Mouse (Mus musculus): ENCODE measurements around the gene Abcg1. TPM values are rescaled to one million over a fixed set of nuclear protein-coding genes. Genes with fewer than 3 reads are reported as not detected.

The Abcg1 gene
- polyA plus RNA-seq, 1 experiment from 2014 or later, result 9.2 TPM

- Histone ChIP-seq H3K4me2 (replicated peaks) (no peak overlapping the region), H3K9me3 (peaks cover 7% of the 10 kb centered on the region; the same call in 1 of the 2 replicates), H3K4me3 (no peak overlapping the region), H3K9ac (no peak overlapping the region), H3K27ac (no peak overlapping the region), H3K36me3 (no peaks in the 10 kb centered on the region), H3K27me3 (no peaks in the 10 kb centered on the region), H3K4me1 (peaks cover 6% of the 10 kb centered on the region)
- WGBS, result 75% methylated on average over 9 of the region's 9 CpGs
- no peak for ATAC-seq (ENCODE audit: low FRiP score, low read depth)
Observed at GRCm38 (mm10) chr17:31028821-31029370, 28.6 kb upstream of the Abcg1 start.

- peaks cover 7% of the 10 kb centered on the region; the same call in 1 of the 2 replicates for H3K9me3 ChIP-seq
- H3K27me3 ChIP-seq, result no peaks in the 10 kb centered on the region
- no peak for ATAC-seq (ENCODE audit: low FRiP score, low read depth)
- no peak overlapping the region for H3K4me2 ChIP-seq (replicated peaks)
- H3K36me3 ChIP-seq, result no peaks in the 10 kb centered on the region
- peaks cover 10% of the 10 kb centered on the region for H3K4me1 ChIP-seq
- H3K9ac ChIP-seq, result no peak overlapping the region
- no peak overlapping the region for H3K27ac ChIP-seq
- H3K4me3 ChIP-seq, result no peak overlapping the region
- 80% methylated on average over 4 of the region's 4 CpGs for WGBS
Observed at GRCm38 (mm10) chr17:31029407-31029806, 28.1 kb upstream of the Abcg1 start.

GRCm38 (mm10) chr17:31032341-31032740, 25.1 kb upstream of the Abcg1 start:
- no peak overlapping the region for H3K4me3 ChIP-seq
- no peak overlapping the region for H3K27ac ChIP-seq
- H3K36me3 ChIP-seq, result no peaks in the 10 kb centered on the region
- H3K9me3 ChIP-seq, result peaks cover 7% of the 10 kb centered on the region; the same call in 1 of the 2 replicates
- 91% methylated on average over 4 of the region's 4 CpGs for WGBS
- H3K4me2 ChIP-seq (replicated peaks), result no peak overlapping the region
- H3K9ac ChIP-seq, result no peak overlapping the region
- ATAC-seq (ENCODE audit: low FRiP score, low read depth), result no peak
- H3K4me1 ChIP-seq, result peaks cover 29% of the 10 kb centered on the region
- no peaks in the 10 kb centered on the region for H3K27me3 ChIP-seq

GRCm38 (mm10) chr17:31033251-31033650, 24.2 kb upstream of the Abcg1 start:
- no peak overlapping the region for H3K9ac ChIP-seq
- H3K4me1 ChIP-seq, result peaks cover 35% of the 10 kb centered on the region
- 73% methylated on average over 2 of the region's 2 CpGs for WGBS
- H3K4me3 ChIP-seq, result no peak overlapping the region
- H3K27me3 ChIP-seq, result no peaks in the 10 kb centered on the region
- H3K36me3 ChIP-seq, result no peaks in the 10 kb centered on the region
- H3K4me2 ChIP-seq (replicated peaks), result no peak overlapping the region
- no peak overlapping the region for H3K27ac ChIP-seq
- ATAC-seq (ENCODE audit: low FRiP score, low read depth), result no peak
- peaks cover 7% of the 10 kb centered on the region; the same call in 1 of the 2 replicates for H3K9me3 ChIP-seq

GRCm38 (mm10) chr17:31034165-31034564, 23.3 kb upstream of the Abcg1 start:
- Histone ChIP-seq H3K4me1 (peaks cover 35% of the 10 kb centered on the region), H3K9ac (no peak overlapping the region), H3K27ac (no peak overlapping the region), H3K9me3 (peaks cover 7% of the 10 kb centered on the region; the same call in 1 of the 2 replicates), H3K4me3 (no peak overlapping the region), H3K36me3 (no peaks in the 10 kb centered on the region), H3K27me3 (no peaks in the 10 kb centered on the region), H3K4me2 (replicated peaks) (no peak overlapping the region)
- WGBS, result 58% methylated on average over 5 of the region's 5 CpGs
- no peak for ATAC-seq (ENCODE audit: low FRiP score, low read depth)

GRCm38 (mm10) chr17:31034674-31035356, 22.7 kb upstream of the Abcg1 start:
- Histone ChIP-seq H3K4me3 (no peak overlapping the region), H3K36me3 (no peaks in the 10 kb centered on the region), H3K27me3 (no peaks in the 10 kb centered on the region), H3K4me2 (replicated peaks) (no peak overlapping the region), H3K27ac (no peak overlapping the region), H3K9ac (no peak overlapping the region), H3K4me1 (peaks cover 35% of the 10 kb centered on the region), H3K9me3 (peaks cover 7% of the 10 kb centered on the region; the same call in 1 of the 2 replicates)
- 85% methylated on average over 9 of the region's 9 CpGs for WGBS
- no peak for ATAC-seq (ENCODE audit: low FRiP score, low read depth)

GRCm38 (mm10) chr17:31036168-31036876, 21.2 kb upstream of the Abcg1 start:
- Histone ChIP-seq H3K9me3 (peaks cover 7% of the 10 kb centered on the region; the same call in 1 of the 2 replicates), H3K36me3 (no peaks in the 10 kb centered on the region), H3K9ac (no peak overlapping the region), H3K4me3 (no peak overlapping the region), H3K27ac (no peak overlapping the region; the same call in 1 of the 2 replicates), H3K4me1 (peaks cover 35% of the 10 kb centered on the region), H3K4me2 (replicated peaks) (no peak overlapping the region), H3K27me3 (no peaks in the 10 kb centered on the region)
- WGBS, result 79% methylated on average over 22 of the region's 22 CpGs
- ATAC-seq (ENCODE audit: low FRiP score, low read depth), result no peak

- no peak overlapping the region for H3K4me2 ChIP-seq (replicated peaks)
- no peak for ATAC-seq (ENCODE audit: low FRiP score, low read depth)
- no peak overlapping the region for H3K9ac ChIP-seq
- H3K4me3 ChIP-seq, result no peak overlapping the region
- 0 out of 2 replicates have a peak, but pooled peaks cover 1% of the 10 kb centered on the region for H3K9me3 ChIP-seq
- H3K36me3 ChIP-seq, result no peaks in the 10 kb centered on the region
- no peak overlapping the region for H3K27ac ChIP-seq
- H3K4me1 ChIP-seq, result peaks cover 35% of the 10 kb centered on the region
- H3K27me3 ChIP-seq, result no peaks in the 10 kb centered on the region
- 49% methylated on average over 8 of the region's 8 CpGs for WGBS
Observed at GRCm38 (mm10) chr17:31037331-31037730, 20.1 kb upstream of the Abcg1 start.

GRCm38 (mm10) chr17:31038381-31038780, 19.1 kb upstream of the Abcg1 start:
- Histone ChIP-seq H3K4me3 (no peak overlapping the region), H3K9me3 (no peaks in the 10 kb centered on the region), H3K36me3 (no peaks in the 10 kb centered on the region), H3K27me3 (no peaks in the 10 kb centered on the region), H3K4me1 (peaks cover 32% of the 10 kb centered on the region), H3K4me2 (replicated peaks) (no peak overlapping the region), H3K27ac (no peak overlapping the region), H3K9ac (no peak overlapping the region)
- WGBS, result 77% methylated on average over 4 of the region's 4 CpGs
- no peak for ATAC-seq (ENCODE audit: low FRiP score, low read depth)

GRCm38 (mm10) chr17:31039626-31040025, 17.8 kb upstream of the Abcg1 start:
- H3K36me3 ChIP-seq, result no peaks in the 10 kb centered on the region
- no peak for ATAC-seq (ENCODE audit: low FRiP score, low read depth)
- no peak overlapping the region for H3K4me3 ChIP-seq
- peaks cover 23% of the 10 kb centered on the region for H3K4me1 ChIP-seq
- no peak overlapping the region for H3K4me2 ChIP-seq (replicated peaks)
- no peaks in the 10 kb centered on the region for H3K27me3 ChIP-seq
- no peak overlapping the region for H3K27ac ChIP-seq
- no peak overlapping the region for H3K9ac ChIP-seq
- H3K9me3 ChIP-seq, result no peaks in the 10 kb centered on the region
- 62% methylated on average over 7 of the region's 7 CpGs for WGBS

- no peak overlapping the region for H3K4me2 ChIP-seq (replicated peaks)
- no peaks in the 10 kb centered on the region for H3K9me3 ChIP-seq
- WGBS, result 78% methylated on average over 7 of the region's 7 CpGs
- H3K27me3 ChIP-seq, result no peaks in the 10 kb centered on the region
- ATAC-seq (ENCODE audit: low FRiP score, low read depth), result no peak
- no peak overlapping the region for H3K9ac ChIP-seq
- H3K36me3 ChIP-seq, result no peaks in the 10 kb centered on the region
- no peak overlapping the region for H3K27ac ChIP-seq
- no peak overlapping the region for H3K4me3 ChIP-seq
- H3K4me1 ChIP-seq, result peaks cover 18% of the 10 kb centered on the region
Observed at GRCm38 (mm10) chr17:31040421-31040820, 17.1 kb upstream of the Abcg1 start.

GRCm38 (mm10) chr17:31042751-31043150, 14.7 kb upstream of the Abcg1 start:
- WGBS, result 64% methylated on average over 2 of the region's 2 CpGs
- H3K4me3 ChIP-seq, result no peak overlapping the region
- H3K9me3 ChIP-seq, result no peaks in the 10 kb centered on the region
- ATAC-seq (ENCODE audit: low FRiP score, low read depth), result no peak
- H3K4me2 ChIP-seq (replicated peaks), result no peak overlapping the region
- H3K9ac ChIP-seq, result no peak overlapping the region
- H3K27ac ChIP-seq, result no peak overlapping the region
- H3K4me1 ChIP-seq, result 0 out of 2 replicates have a peak, but pooled peaks cover 2% of the 10 kb centered on the region
- no peaks in the 10 kb centered on the region for H3K36me3 ChIP-seq
- H3K27me3 ChIP-seq, result no peaks in the 10 kb centered on the region

All from limb, embryonic 13.5 days (tissue).